Mouse (Mus musculus) myocyte (in vitro differentiated cells): ENCODE results near the gene Usp46.

ENCODE experiments used
- E2F4 ChIP-seq: IDR thresholded peaks from one replicate; pipeline ENCODE4 v1.6.1; 2011; ENCODE audit warnings: mild to moderate bottlenecking, control low read depth, moderate library complexity; ENCODE audit not compliant: insufficient read depth
- MYOD1 ChIP-seq, 3 experiments: IDR thresholded peaks; one replicate each; pipeline ENCODE4 v1.6.1; 2011; ENCODE audit warnings: control low read depth in 2 of 3, low read depth in 2 of 3, mild to moderate bottlenecking in 2 of 3, moderate library complexity in 1 of 3; ENCODE audit not compliant: insufficient read length in 2 of 3, control insufficient read depth in 1 of 3
- POLR2A ChIP-seq: IDR thresholded peaks from one replicate; pipeline ENCODE4 v1.6.1; 2011; ENCODE audit warnings: low read depth, mild to moderate bottlenecking, control low read depth, moderate library complexity; ENCODE audit not compliant: insufficient read length
- POLR2AphosphoS2 ChIP-seq: IDR thresholded peaks from one replicate; pipeline ENCODE4 v1.6.1; 2011; ENCODE audit warnings: low read depth, control low read depth; ENCODE audit not compliant: insufficient read length
- REST ChIP-seq: IDR thresholded peaks from one replicate; pipeline ENCODE4 v1.6.1; 2011; ENCODE audit warnings: mild to moderate bottlenecking, control low read depth, moderate library complexity; ENCODE audit not compliant: insufficient read depth, insufficient read length
- USF1 ChIP-seq: IDR thresholded peaks from one replicate; pipeline ENCODE4 v1.6.1; 2011; ENCODE audit warnings: low read depth, mild to moderate bottlenecking, control low read depth, moderate library complexity

DNA sequence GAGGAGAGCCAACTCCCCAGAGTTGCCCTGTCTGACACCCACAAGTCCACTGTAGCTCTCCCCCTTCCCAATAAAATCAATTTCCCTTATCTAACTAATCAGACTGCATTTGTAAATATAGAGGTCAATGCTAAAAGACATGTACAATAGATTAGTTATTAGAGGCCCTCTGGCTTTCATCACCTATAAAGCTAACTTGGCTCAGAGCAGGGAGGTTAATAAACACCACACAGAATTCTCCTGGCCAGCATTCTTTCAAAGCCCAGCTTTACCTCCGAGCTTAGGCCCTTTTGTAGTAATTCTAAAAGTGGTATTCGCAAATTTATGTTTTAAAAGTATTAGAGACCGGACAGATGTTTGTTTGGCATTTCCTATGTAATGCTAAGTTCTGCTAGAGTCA, 21.4 kb upstream of the Usp46 start:
- TF ChIP-seq POLR2A = no peak
- TF ChIP-seq POLR2AphosphoS2 = no peak
- no peak for TF ChIP-seq USF1
- no peak for TF ChIP-seq REST
- TF ChIP-seq E2F4 = no peak
- no peak for TF ChIP-seq MYOD1 (IDR thresholded peaks at IDR 0.05; ENCODE audit: control insufficient read depth in 1 of 3, insufficient read length in 2 of 3, low read depth in 2 of 3)
